Mouse (Mus musculus) kidney, adult 2 months (tissue): ENCODE data around the gene Ror1. TPM values are rescaled to one million over a fixed set of nuclear protein-coding genes. Genes with fewer than 3 reads are reported as not detected.
A peak's percentile ranks its signal among the peaks of the same experiment; 100 is the strongest.

Source experiments
- DNase-seq: peaks from one replicate; pipeline ENCODE4 v3.0.0; 2021
- H3K27ac ChIP-seq: fragments of 200-500 bp; 2 replicates; pipeline ENCODE4 v1.5.1; 2012; ENCODE audit warnings: low read depth, low read length, control low read depth, inconsistent platforms; ENCODE audit not compliant: insufficient read depth
- H3K27me3 ChIP-seq: fragments of 200-500 bp; replicated peaks from 2 replicates; pipeline ENCODE4 v1.6.1; 2012; ENCODE audit warnings: mild to moderate bottlenecking, moderate library complexity, low read length, inconsistent platforms; ENCODE audit not compliant: control insufficient read depth, insufficient read depth
- H3K36me3 ChIP-seq: fragments of 200-500 bp; 2 replicates; pipeline ENCODE4 v1.6.1; 2012; ENCODE audit warnings: mild to moderate bottlenecking, moderate library complexity, low read length, inconsistent platforms; ENCODE audit not compliant: control insufficient read depth, insufficient read depth
- H3K4me1 ChIP-seq: fragments of 200-500 bp; 2 replicates; pipeline ENCODE4 v1.6.1; 2011; ENCODE audit warnings: low read length; ENCODE audit not compliant: control insufficient read depth, insufficient read depth
- H3K4me3 ChIP-seq: fragments of 200-500 bp; 2 replicates; pipeline ENCODE4 v1.5.1; 2011; ENCODE audit warnings: mild to moderate bottlenecking, low read depth, low read length, control low read depth; ENCODE audit not compliant: insufficient read depth
- CTCF ChIP-seq: fragments of 200-500 bp; conservative IDR thresholded peaks from 2 replicates; pipeline ENCODE4 v1.5.1; 2011; ENCODE audit warnings: low read depth, mild to moderate bottlenecking, control low read depth, low read length, moderate library complexity, mixed read lengths; ENCODE audit not compliant: insufficient read depth, insufficient read length
- POLR2A ChIP-seq: fragments of 200-500 bp; IDR thresholded peaks from one replicate; pipeline ENCODE4 v1.6.1; 2011; ENCODE audit warnings: low read depth, low read length, control low read depth
- WGBS: fragments of 180-500 bp; shearing (Covaris S2); methylation state at CpG from one replicate; pipeline ENCODE4 v1.1.7; 2018; 5-methylcytosine and 5-hydroxymethylcytosine counted together
- polyA plus RNA-seq: library from polyadenylated mRNA; depleted of rRNA; stranded (reverse); fragments of >200 nt; gene quantifications from 2 replicates; pipeline ENCODE4 v1.2.3, GENCODE M21; 2012

Gene Ror1
- polyA plus RNA-seq, 1 experiment: 2.2 TPM

GRCm38 (mm10) chr4:100244701-100245100 is 149.1 kb downstream of the Ror1 start:
- Histone ChIP-seq H3K27me3 (no peaks in the 10 kb centered on the region), H3K27ac (no peak overlapping the region), H3K36me3 (no peaks in the 10 kb centered on the region), H3K4me1 (0 out of 2 replicates have a peak, but pooled peaks cover 2% of the 10 kb centered on the region), H3K4me3 (no peak overlapping the region)
- no peak for TF ChIP-seq CTCF
- TF ChIP-seq POLR2A: no peak
- WGBS: 86% methylated on average over 6 of the region's 6 CpGs
- no peak for DNase-seq

GRCm38 (mm10) chr4:100247826-100248225 is 152.2 kb downstream of the Ror1 start:
- Histone ChIP-seq H3K4me3 (no peak overlapping the region), H3K27ac (no peak overlapping the region), H3K36me3 (no peaks in the 10 kb centered on the region), H3K27me3 (no peaks in the 10 kb centered on the region), H3K4me1 (0 out of 2 replicates have a peak, but pooled peaks cover 5% of the 10 kb centered on the region)
- 53% methylated on average over 7 of the region's 7 CpGs for WGBS
- peak; percentile 68 for DNase-seq
- TF ChIP-seq CTCF (no peak), POLR2A (no peak)

- WGBS: 64% methylated on average over 2 of the region's 2 CpGs
- H3K27me3 ChIP-seq: no peaks in the 10 kb centered on the region
- H3K36me3 ChIP-seq: no peaks in the 10 kb centered on the region
- H3K27ac ChIP-seq: peak overlapping the region; percentile 24; the same call in 1 of the 2 replicates
- DNase-seq: peak; percentile 45
- no peak overlapping the region for H3K4me3 ChIP-seq
- 0 out of 2 replicates have a peak, but pooled peaks cover 5% of the 10 kb centered on the region for H3K4me1 ChIP-seq
- TF ChIP-seq POLR2A (no peak), CTCF (no peak)
Measured at GRCm38 (mm10) chr4:100248273-100248672, 152.7 kb downstream of the Ror1 start.

GRCm38 (mm10) chr4:100251270-100251669 is 155.7 kb downstream of the Ror1 start:
- 65% methylated on average over 2 of the region's 2 CpGs for WGBS
- no peak for TF ChIP-seq CTCF
- no peak for TF ChIP-seq POLR2A
- Histone ChIP-seq H3K4me1 (0 out of 2 replicates have a peak, but pooled peaks cover 5% of the 10 kb centered on the region), H3K27me3 (no peaks in the 10 kb centered on the region), H3K4me3 (no peak overlapping the region), H3K27ac (no peak overlapping the region), H3K36me3 (no peaks in the 10 kb centered on the region)
- no peak for DNase-seq

- Histone ChIP-seq H3K4me1 (0 out of 2 replicates have a peak, but pooled peaks cover 8% of the 10 kb centered on the region), H3K27ac (no peak overlapping the region), H3K27me3 (no peaks in the 10 kb centered on the region), H3K4me3 (no peak overlapping the region), H3K36me3 (no peaks in the 10 kb centered on the region)
- no peak for DNase-seq
- 20% methylated on average over 1 of the region's 1 CpGs for WGBS
- no peak for TF ChIP-seq CTCF
- no peak for TF ChIP-seq POLR2A
Measured at GRCm38 (mm10) chr4:100252050-100252449, 156.5 kb downstream of the Ror1 start.

GRCm38 (mm10) chr4:100252646-100253045 is 157.1 kb downstream of the Ror1 start:
- 88% methylated on average over 10 of the region's 10 CpGs for WGBS
- Histone ChIP-seq H3K27me3 (no peaks in the 10 kb centered on the region), H3K36me3 (no peaks in the 10 kb centered on the region), H3K4me1 (0 out of 2 replicates have a peak, but pooled peaks cover 10% of the 10 kb centered on the region), H3K4me3 (no peak overlapping the region), H3K27ac (no peak overlapping the region)
- TF ChIP-seq POLR2A (no peak), CTCF (no peak)
- DNase-seq: no peak

- TF ChIP-seq POLR2A (no peak), CTCF (no peak)
- H3K4me1 ChIP-seq: peaks cover 12% of the 10 kb centered on the region
- no peak overlapping the region for H3K4me3 ChIP-seq
- 90% methylated on average over 9 of the region's 9 CpGs for WGBS
- H3K27ac ChIP-seq: no peak overlapping the region
- H3K27me3 ChIP-seq: no peaks in the 10 kb centered on the region
- no peaks in the 10 kb centered on the region for H3K36me3 ChIP-seq
- no peak for DNase-seq
Measured at GRCm38 (mm10) chr4:100253401-100253800, 157.8 kb downstream of the Ror1 start.
